Mouse (Mus musculus) v-Abl transformed pro-B cells (cell line): ENCODE data around the gene Cgnl1.

Experiments used
- in situ Hi-C, 2 experiments: fragments of 400-800 bp; cut with MboI; formaldehyde crosslinking; loops; one replicate each; pipeline ENCODE4 v1.15.1; 2025; ENCODE audit not compliant: unreplicated experiment in 2 of 2

Cgnl1 gene

GRCm38 (mm10) chr9:71638198-71638597, 133.2 kb downstream of the Cgnl1 start:
- in situ Hi-C loops: loop anchor here in 1 of 2 experiments (25.0 kb wide), 1 partner anchor 324 kb away; no protein-coding TSS in a partner anchor

GRCm38 (mm10) chr9:71636854-71637253, 134.5 kb downstream of the Cgnl1 start:
- in situ Hi-C loops: loop anchor here in 1 of 2 experiments (25.0 kb wide), 1 partner anchor 325 kb away; no protein-coding TSS in a partner anchor

- in situ Hi-C loops: loop anchor here in 1 of 2 experiments (25.0 kb wide), 1 partner anchor 327 kb away; no protein-coding TSS in a partner anchor
These were observed 135.8 kb downstream of the Cgnl1 start for GRCm38 (mm10) chr9:71635627-71636026.

- in situ Hi-C loops: loop anchor here in 1 of 2 experiments (25.0 kb wide), 1 partner anchor 327 kb away; no protein-coding TSS in a partner anchor
These were observed 136.5 kb downstream of the Cgnl1 start for GRCm38 (mm10) chr9:71634916-71635315.

- in situ Hi-C loops: loop anchor here in 1 of 2 experiments (25.0 kb wide), 1 partner anchor 333 kb away; no protein-coding TSS in a partner anchor
These were observed 142.5 kb downstream of the Cgnl1 start for GRCm38 (mm10) chr9:71628921-71629320.

GRCm38 (mm10) chr9:71628286-71628685, 143.1 kb downstream of the Cgnl1 start:
- in situ Hi-C loops: loop anchor here in 1 of 2 experiments (25.0 kb wide), 1 partner anchor 334 kb away; no protein-coding TSS in a partner anchor

GRCm38 (mm10) chr9:71625961-71626360, 145.4 kb downstream of the Cgnl1 start:
- in situ Hi-C loops: loop anchor here in 1 of 2 experiments (25.0 kb wide), 1 partner anchor 336 kb away; no protein-coding TSS in a partner anchor

- in situ Hi-C loops: loop anchor here (5.0 to 25.0 kb wide), 4 partner anchors 268 to 1513 kb away; partner anchors contain the start of gene Ccnb2 (in 1 of the 2)
These were observed 146.5 kb downstream of the Cgnl1 start for GRCm38 (mm10) chr9:71624793-71625495.

GRCm38 (mm10) chr9:71623871-71624569, 147.4 kb downstream of the Cgnl1 start:
- in situ Hi-C loops: loop anchor here (5.0 to 25.0 kb wide), 3 partner anchors 267 to 1512 kb away; partner anchors contain the start of gene Ccnb2 (in 1 of the 2)

GRCm38 (mm10) chr9:71622593-71622992, 148.8 kb downstream of the Cgnl1 start:
- in situ Hi-C loops: loop anchor here (5.0 to 25.0 kb wide), 3 partner anchors 265 to 1510 kb away; partner anchors contain the start of gene Ccnb2 (in 1 of the 2)

- in situ Hi-C loops: loop anchor here (5.0 to 25.0 kb wide), 3 partner anchors 265 to 1510 kb away; partner anchors contain the start of gene Ccnb2 (in 1 of the 2)
These were observed 149.4 kb downstream of the Cgnl1 start for GRCm38 (mm10) chr9:71621968-71622367.

GRCm38 (mm10) chr9:71620116-71620515, 151.3 kb downstream of the Cgnl1 start:
- in situ Hi-C loops: loop anchor here (5.0 to 25.0 kb wide), 3 partner anchors 263 to 1508 kb away; partner anchors contain the start of gene Ccnb2 (in 1 of the 2)

GRCm38 (mm10) chr9:71617363-71617762, 154.0 kb downstream of the Cgnl1 start:
- in situ Hi-C loops: loop anchor here (10.0 to 25.0 kb wide), 5 partner anchors 403 to 1505 kb away; partner anchors contain the start of genes Aldh1a2 (in 1 of the 2) and Ccnb2 (in 1 of the 2)

- in situ Hi-C loops: loop anchor here (10.0 to 25.0 kb wide), 5 partner anchors 401 to 1504 kb away; partner anchors contain the start of genes Aldh1a2 (in 1 of the 2) and Ccnb2 (in 1 of the 2)
These were observed 155.2 kb downstream of the Cgnl1 start for GRCm38 (mm10) chr9:71616185-71616584.

- in situ Hi-C loops: loop anchor here (5.0 to 25.0 kb wide), 7 partner anchors 72 to 1502 kb away; partner anchors contain the start of genes Aldh1a2 (in 1 of the 2) and Ccnb2 (in 1 of the 2)
These were observed 156.8 kb downstream of the Cgnl1 start for GRCm38 (mm10) chr9:71614643-71615042.

GRCm38 (mm10) chr9:71612981-71613380, 158.4 kb downstream of the Cgnl1 start:
- in situ Hi-C loops: loop anchor here (5.0 to 25.0 kb wide), 7 partner anchors 71 to 1501 kb away; partner anchors contain the start of genes Aldh1a2 (in 1 of the 2) and Ccnb2 (in 1 of the 2)

GRCm38 (mm10) chr9:71611876-71612275, 159.5 kb downstream of the Cgnl1 start:
- in situ Hi-C loops: loop anchor here (5.0 to 25.0 kb wide), 7 partner anchors 70 to 1500 kb away; partner anchors contain the start of genes Aldh1a2 (in 1 of the 2) and Ccnb2 (in 1 of the 2)

- in situ Hi-C loops: loop anchor here (25.0 kb wide), 2 partner anchors 1197 to 1497 kb away; partner anchors contain the start of gene Ccnb2 (in 1 of the 2)
These were observed 162.4 kb downstream of the Cgnl1 start for GRCm38 (mm10) chr9:71609010-71609409.

GRCm38 (mm10) chr9:71606296-71607057, 164.9 kb downstream of the Cgnl1 start:
- in situ Hi-C loops: loop anchor here (25.0 kb wide), 2 partner anchors 1194 to 1494 kb away; partner anchors contain the start of gene Ccnb2 (in 1 of the 2)
